Mouse (Mus musculus) ES-E14 (cell line): ENCODE measurements around the gene Misp.

Source experiments
- MAFK ChIP-seq: IDR thresholded peaks from 2 replicates; pipeline ENCODE4 v1.6.1; 2014; ENCODE audit warnings: mild to moderate bottlenecking, low read depth, low read length, inconsistent platforms; ENCODE audit not compliant: insufficient read depth
- ZC3H11A ChIP-seq: IDR thresholded peaks from 2 replicates; pipeline ENCODE4 v1.6.1; 2012; ENCODE audit warnings: low read depth, mild to moderate bottlenecking, inconsistent platforms, low read length, borderline replicate concordance

DNA sequence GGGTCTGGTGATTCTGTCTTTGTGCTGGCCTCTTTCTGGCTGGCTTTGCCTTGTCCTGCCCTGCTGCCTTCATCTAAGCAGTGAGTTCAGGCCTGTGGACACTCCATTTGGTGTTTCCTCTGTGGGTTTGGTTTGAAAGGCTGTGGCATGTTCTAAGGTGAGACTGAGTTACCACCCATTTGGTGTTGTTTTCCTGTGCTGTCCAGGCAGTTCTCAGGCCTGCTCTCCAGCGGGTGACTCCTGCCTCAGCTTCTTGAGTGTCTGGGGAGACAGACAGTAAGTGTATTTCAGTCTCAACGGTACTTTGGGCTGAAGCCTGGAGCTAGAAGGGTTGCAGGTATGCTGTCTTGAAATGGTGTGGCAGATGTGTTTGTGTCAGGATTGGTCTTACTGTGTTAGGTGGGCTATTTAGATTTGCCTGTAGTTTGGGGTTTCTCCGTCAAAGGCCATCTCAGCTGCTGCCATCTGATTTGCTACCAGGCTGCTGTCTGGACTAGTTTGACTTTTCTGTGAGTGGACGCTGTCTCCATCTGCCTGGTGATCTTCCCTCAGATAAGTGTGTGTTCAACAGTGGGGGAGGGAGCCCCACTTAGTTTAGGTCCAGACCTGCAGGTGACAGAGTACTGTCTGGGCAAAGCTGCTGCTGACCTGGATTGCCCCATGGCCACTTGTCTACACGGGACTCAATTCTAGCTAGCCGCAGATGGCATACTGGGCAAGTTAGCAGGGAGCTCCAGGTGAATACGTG is 36.1 kb downstream of the Misp start:
- no peak for TF ChIP-seq ZC3H11A
- no peak for TF ChIP-seq MAFK
